Mouse (Mus musculus): ENCODE measurements around the gene Ccm2. TPM values are rescaled to one million over a fixed set of nuclear protein-coding genes. Genes with fewer than 3 reads are reported as not detected.

The Ccm2 gene
- polyA plus RNA-seq (2012; rRNA removed): 27.0 and 30.6 TPM in 2 replicates

DNA sequence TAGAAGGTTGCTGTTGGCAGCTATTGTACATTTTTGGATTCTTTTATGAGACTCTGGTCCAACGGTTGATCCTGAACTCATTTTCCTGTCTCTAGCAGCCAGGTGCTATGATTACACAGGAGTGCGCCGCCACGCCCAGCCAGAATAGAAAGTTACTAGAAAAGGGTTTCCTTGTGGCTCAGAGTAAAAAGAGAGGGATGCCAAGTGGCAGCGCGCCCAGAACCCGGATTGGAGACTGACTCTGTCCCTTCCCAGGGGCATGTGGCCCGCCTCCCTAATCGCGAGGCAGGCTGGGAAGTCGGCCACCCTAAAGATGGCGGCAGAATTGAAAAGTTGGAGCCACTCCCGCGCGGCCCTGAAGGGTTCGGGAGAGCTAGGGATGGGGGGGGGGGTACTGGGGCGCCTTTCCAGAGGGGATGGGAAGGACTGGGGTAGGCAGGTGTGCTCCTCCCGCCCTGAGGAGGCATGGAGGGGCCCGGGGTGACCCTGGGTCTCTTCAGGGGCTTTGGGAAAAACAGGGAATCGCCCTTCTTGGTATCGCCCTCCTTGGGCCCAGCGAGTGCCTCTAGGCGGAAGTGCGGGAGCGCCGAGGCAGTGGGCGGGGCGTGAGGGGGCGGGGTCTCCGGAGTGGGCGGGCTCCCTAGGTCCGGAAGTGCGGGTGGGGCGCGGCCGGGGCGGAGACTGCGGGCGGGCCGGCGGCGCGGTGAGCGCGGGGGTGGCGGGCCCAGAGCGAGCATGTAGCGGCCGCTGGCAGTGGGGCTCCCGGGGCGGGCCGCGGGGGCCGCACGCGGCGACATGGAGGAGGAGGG, at the start of gene Ccm2:
Gene Ccm2 (plus strand): TSS at position 683 of the 809 bp plus-strand sequence.

DNA sequence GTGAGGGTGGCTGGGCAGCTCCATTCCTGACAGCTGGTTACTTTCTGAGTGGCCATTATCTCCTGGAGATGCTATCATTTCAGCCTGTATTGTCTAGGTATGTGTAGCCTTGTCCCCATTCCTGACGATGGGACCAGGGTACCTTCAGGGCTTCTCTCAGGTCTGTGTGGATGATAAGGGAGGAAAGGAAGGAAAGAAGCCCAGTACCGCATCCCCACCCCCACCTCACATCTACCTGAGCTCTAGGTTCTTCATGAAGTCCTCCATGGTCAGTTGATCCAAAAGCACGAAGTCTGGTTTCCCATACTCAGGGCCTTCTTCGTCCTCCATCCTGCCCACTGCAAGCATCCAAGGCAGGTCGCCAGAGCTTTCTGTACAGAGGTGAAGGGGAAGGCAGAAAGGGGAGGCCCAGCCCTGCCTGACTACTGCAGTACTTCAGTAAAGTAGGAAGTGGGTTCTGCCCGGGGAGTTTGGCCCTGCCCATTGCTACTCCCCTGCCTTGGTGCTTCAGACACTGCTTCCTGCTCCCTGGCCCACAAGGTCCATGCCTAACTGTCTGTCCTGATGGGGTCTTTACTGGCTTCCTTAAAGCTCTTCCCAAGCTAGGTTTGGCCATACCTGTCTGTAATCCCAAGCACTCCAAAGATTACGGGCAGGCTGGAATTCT, 26.0 kb upstream of the Ccm2 start, which contains the start of gene Myo1g:
Gene Myo1g (minus strand): TSS at position 459 of the 667 bp plus-strand sequence.

DNA sequence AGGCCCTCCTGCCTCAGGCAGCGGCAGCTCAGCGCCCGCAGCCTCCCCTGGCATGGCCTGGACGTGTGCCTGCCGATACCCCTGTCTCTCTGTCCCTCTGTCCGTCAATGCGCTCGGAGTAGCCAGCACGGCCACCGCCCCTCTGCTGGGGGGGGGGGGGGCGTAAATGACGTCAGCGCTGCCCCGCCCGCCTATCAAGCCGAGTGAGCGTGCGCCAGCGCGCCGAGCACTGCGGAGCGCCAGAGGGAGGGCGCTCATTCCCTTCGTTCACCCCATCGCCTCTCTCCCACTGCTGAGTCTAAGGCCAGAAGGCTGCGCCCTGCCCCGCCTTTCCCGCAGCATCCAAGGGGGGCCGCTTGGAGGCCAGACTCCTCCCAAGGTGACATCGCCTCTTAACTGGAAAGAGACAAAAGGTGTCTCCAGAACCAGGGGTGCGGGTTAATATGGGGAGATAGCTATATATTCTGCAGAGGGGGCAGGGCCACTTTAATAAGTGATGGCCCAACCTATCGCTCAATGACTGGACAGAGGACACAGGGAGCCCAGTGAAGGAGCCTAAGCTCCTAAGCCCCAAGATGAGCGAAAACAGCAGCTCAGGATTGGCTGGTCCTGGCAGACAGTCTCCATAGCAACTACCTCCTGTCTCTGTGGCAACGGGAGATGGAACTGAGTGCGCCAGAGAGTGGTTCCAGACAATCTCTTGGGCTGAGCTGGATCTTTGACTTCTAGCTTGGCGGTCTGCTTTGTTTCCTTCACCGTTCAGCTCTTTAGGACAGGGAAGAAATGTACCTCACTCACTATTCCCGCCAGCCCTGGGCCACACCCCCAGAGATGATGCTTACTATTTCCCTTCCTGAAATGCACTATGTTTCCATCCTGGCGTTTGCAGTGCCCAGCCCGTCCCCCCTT, 59.1 kb downstream of the Ccm2 start, which contains the start of gene Nacad:
Gene Nacad (minus strand): TSS at position 563 of the 909 bp plus-strand sequence.

DNA sequence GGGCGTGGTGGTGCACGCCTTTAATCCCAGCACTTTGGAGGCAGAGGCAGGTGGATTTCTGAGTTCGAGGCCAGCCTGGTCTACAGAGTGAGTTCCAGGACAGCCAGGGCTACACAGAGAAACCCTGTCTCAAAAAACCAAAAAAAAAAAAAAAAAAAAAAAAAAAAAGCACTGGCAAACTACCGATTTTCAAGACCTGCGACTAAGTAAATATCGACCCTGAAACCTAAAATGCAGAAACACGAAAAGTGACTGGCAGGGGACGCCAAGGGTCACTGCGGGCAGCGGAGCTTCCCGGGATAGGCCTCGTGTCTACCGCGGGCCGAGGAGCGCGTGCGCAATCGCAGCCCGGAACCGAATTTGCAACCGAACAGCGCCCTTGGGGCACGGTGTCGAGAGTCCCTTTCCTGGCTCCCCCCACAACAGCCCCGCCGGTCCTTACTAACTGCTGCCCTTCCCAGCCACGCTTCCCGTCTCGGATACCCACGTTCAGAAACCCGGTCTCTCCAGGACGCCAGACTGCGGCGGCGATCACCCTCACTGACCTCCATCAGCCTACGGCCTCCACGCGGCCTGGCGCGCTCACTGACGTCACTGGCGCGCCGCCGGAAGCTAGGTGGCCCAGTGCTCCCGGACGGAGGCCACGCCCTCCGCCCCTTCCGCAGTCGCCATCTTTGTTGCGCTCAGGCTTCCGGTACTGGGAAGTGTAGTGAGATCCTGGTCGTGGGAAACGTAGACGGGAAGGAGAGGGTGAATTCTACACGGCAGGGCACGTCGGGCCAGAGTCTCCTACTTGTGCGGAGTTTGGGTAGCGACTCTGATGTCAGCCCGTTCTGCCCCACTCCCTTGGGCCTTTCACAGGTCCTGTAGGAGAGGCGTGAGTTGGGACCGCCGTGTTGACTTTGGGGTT, 79.0 kb downstream of the Ccm2 start, which contains the start of gene Tbrg4:
Gene Tbrg4 (minus strand): TSS at position 590 of the 910 bp plus-strand sequence.

DNA sequence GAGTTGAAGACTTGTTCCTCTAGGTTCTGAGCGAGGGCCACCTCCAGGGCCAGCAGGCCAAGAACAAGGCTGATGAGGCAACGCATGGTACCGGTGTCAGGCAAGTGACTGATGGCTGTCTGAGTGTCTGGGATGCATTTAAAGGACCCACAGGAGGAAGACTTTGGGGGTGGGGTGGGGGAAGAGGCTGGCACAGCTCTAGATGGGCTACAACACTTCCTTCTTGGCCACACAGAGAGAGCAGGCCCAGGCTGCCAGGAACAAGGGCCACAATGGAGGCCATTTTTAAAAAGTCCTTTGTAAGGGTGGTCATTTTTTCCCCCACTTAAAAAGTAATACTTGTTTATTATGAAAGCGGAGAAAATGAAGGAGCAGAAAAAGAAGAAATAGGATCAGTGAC, 91.8 kb downstream of the Ccm2 start, which contains the start of gene Wap:
Gene Wap (minus strand): TSS at position 101 of the 400 bp plus-strand sequence.

Other genes with a start within 250 kb of the Ccm2 start
- gene Zmiz2, start 157.8 kb upstream of the Ccm2 start, polyA plus RNA-seq (2012; rRNA removed): 44.4 and 49.9 TPM in 2 replicates
- gene Ppia, start 131.4 kb upstream of the Ccm2 start, polyA plus RNA-seq (2012; rRNA removed): 121 and 182 TPM in 2 replicates
- gene H2afv, start 102.4 kb upstream of the Ccm2 start, polyA plus RNA-seq (2012; rRNA removed): 8.1 and 10.3 TPM in 2 replicates
- 2.6 and 3.0 TPM in 2 replicates for gene Purb, start 71.0 kb upstream of the Ccm2 start, polyA plus RNA-seq (2012; rRNA removed)
- 2.4 and 4.2 TPM in 2 replicates for gene Myo1g, start 25.9 kb upstream of the Ccm2 start, polyA plus RNA-seq (2012; rRNA removed)
- gene Nacad, start 59.2 kb downstream of the Ccm2 start, polyA plus RNA-seq (2012; rRNA removed): 5.1 and 6.4 TPM in 2 replicates
- 64.8 and 67.6 TPM in 2 replicates for gene Tbrg4, start 79.2 kb downstream of the Ccm2 start, polyA plus RNA-seq (2012; rRNA removed)
- gene Wap, start 91.8 kb downstream of the Ccm2 start, polyA plus RNA-seq (2012; rRNA removed): not detected in 2 replicates
- gene Ramp3, start 111.6 kb downstream of the Ccm2 start, polyA plus RNA-seq (2012; rRNA removed): 4.0 and 4.4 TPM in 2 replicates

Data from stomach, adult 2 months (tissue).